In the genomic region with DNA sequence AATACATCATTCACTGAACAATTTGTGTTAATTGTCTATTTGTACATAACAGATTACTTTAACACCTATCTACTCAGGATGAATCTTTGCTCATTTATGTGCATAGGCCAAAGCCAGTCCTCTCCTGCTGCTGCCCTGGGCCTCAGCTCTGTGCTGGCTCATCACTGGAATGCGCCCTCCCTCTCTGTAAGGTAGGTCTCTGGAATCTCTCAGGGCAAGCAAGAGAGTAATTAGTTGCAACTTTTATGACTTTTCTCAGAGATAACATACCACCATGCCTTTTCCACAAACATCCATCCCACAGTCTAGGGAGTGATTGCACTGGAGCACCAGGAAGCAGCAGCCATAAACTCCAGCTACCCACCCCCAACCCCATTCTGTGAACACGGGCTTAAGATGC, we compare ENCODE assay signal across 22 mouse cellular contexts.
DNase-seq lines count a peak whose midpoint lies in the region; ATAC-seq and TF ChIP-seq lines count a peak whose summit lies in the region.
"Had no signal": no experiment of that assay in that cellular context is flagged by ENCODE, and none has a peak within 500 bp of the region (broad histone marks: within the 10 kb centered on the region; RNA-seq: fewer than 3 reads in every experiment).

No protein-coding gene starts in this region.

- intact Hi-C loops in heart, postnatal 10 days (cut with DNase I) = no loop called here
- intact Hi-C loops in left cerebral cortex, adult 2 months (cut with DNase I) = no loop called here

- peaks cover 14% of the 10 kb centered on the region; the same call in 1 of the 2 replicates for H3K4me1 ChIP-seq in intestine, embryonic 14.5 days (replicated peaks; ENCODE audit: control insufficient read depth, insufficient read depth, low read length)
- peaks cover 6% of the 10 kb centered on the region; the same call in 1 of the 2 replicates for H3K4me1 ChIP-seq in intestine, embryonic 16.5 days (ENCODE audit: control insufficient read depth, insufficient read depth, low read length)
- H3K4me1 ChIP-seq: forebrain, embryonic 12.5 days; heart, embryonic 12.5 days; hindbrain, embryonic 15.5 days had no signal

- DNase-seq in heart, adult 11 months = peak; percentile 71
- DNase-seq in heart, postnatal 10 days = no peak
- DNase-seq in left cerebral cortex, adult 2 months (ENCODE audit: extremely low spot score in 1 of 2, low spot score in 2 of 2) = no peak
- DNase-seq in left cerebral cortex, adult 11 months (ENCODE audit: low spot score) = no peak
- no peak for DNase-seq in intestine, embryonic 14.5 days (ENCODE audit: low spot score)
- DNase-seq in ovary, postnatal 36 days (ENCODE audit: low spot score) = no peak
- DNase-seq in layer of hippocampus, adult 9-11 months = no peak
- DNase-seq: adrenal gland, postnatal 14 days; cerebellum, adult 11-12 months; cerebellum, adult 9-10 months; cerebellum, postnatal 36 days; gastrocnemius, postnatal 10 days; heart, postnatal 36 days had no signal

- TF ChIP-seq CTCF in left cerebral cortex, adult 2 months (IDR thresholded peaks at IDR 0.05) = no peak

- ATAC-seq in intestine, embryonic 14.5 days (replicated peaks; ENCODE audit: low FRiP score, low TSS enrichment, low read depth) = peak; percentile 96
- ATAC-seq in intestine, embryonic 16.5 days = peak; percentile 98
- ATAC-seq: activated CD4-positive, CD25-positive, alpha-beta regulatory T cell, adult 4 months; forebrain, embryonic 16.5 days; Patski had no signal

- H3K27me3 ChIP-seq in intestine, embryonic 14.5 days (replicated peaks; ENCODE audit: control insufficient read depth, insufficient read depth, low read length) = no peaks in the 10 kb centered on the region
- no peaks in the 10 kb centered on the region for H3K27me3 ChIP-seq in intestine, embryonic 16.5 days (replicated peaks; ENCODE audit: control insufficient read depth, insufficient read depth, low read length)
- H3K27me3 ChIP-seq: CH12.LX; embryonic facial prominence, embryonic 13.5 days; forebrain, embryonic 12.5 days; heart, embryonic 12.5 days; hindbrain, embryonic 15.5 days; Patski had no signal

- no peak overlapping the region for H3K4me3 ChIP-seq in left cerebral cortex, adult 2 months
- H3K4me3 ChIP-seq in intestine, embryonic 14.5 days (ENCODE audit: low read depth, low read length) = no peak overlapping the region
- no peak overlapping the region for H3K4me3 ChIP-seq in intestine, embryonic 16.5 days (ENCODE audit: low read length)
- H3K4me3 ChIP-seq: embryonic facial prominence, embryonic 13.5 days; forebrain, embryonic 12.5 days; heart, embryonic 12.5 days; hindbrain, embryonic 15.5 days had no signal

- WGBS in intestine, embryonic 14.5 days = 25% methylated on average over 2 of the region's 2 CpGs
- WGBS in intestine, embryonic 16.5 days = 29% methylated on average over 2 of the region's 2 CpGs

- H3K36me3 ChIP-seq in intestine, embryonic 14.5 days (ENCODE audit: control insufficient read depth, insufficient read depth, low read length) = no peaks in the 10 kb centered on the region
- no peaks in the 10 kb centered on the region for H3K36me3 ChIP-seq in intestine, embryonic 16.5 days (ENCODE audit: control insufficient read depth, insufficient read depth, low read length)
- H3K36me3 ChIP-seq: embryonic facial prominence, embryonic 13.5 days; forebrain, embryonic 12.5 days; heart, embryonic 12.5 days; hindbrain, embryonic 15.5 days had no signal

- H3K4me2 ChIP-seq in intestine, embryonic 14.5 days (ENCODE audit: low read length) = no peak overlapping the region
- H3K4me2 ChIP-seq in intestine, embryonic 16.5 days (ENCODE audit: low read depth, low read length) = no peak overlapping the region
- H3K4me2 ChIP-seq: embryonic facial prominence, embryonic 13.5 days; forebrain, embryonic 12.5 days; heart, embryonic 12.5 days; hindbrain, embryonic 15.5 days had no signal

- peak overlapping the region; percentile 6; the same call in 1 of the 2 replicates for H3K27ac ChIP-seq in left cerebral cortex, adult 2 months
- H3K27ac ChIP-seq in intestine, embryonic 14.5 days (ENCODE audit: low read depth) = no peak overlapping the region
- no peak overlapping the region for H3K27ac ChIP-seq in intestine, embryonic 16.5 days (ENCODE audit: low read length)
- H3K27ac ChIP-seq: embryonic facial prominence, embryonic 13.5 days; forebrain, embryonic 12.5 days; hindbrain, embryonic 15.5 days had no signal

- H3K9me3 ChIP-seq in intestine, embryonic 14.5 days (ENCODE audit: control insufficient read depth, low read length) = 0 out of 2 replicates have a peak, but pooled peaks cover 2% of the 10 kb centered on the region
- H3K9me3 ChIP-seq in intestine, embryonic 16.5 days (ENCODE audit: control insufficient read depth, low read length) = no peaks in the 10 kb centered on the region
- H3K9me3 ChIP-seq: forebrain, embryonic 12.5 days; hindbrain, embryonic 15.5 days had no signal

- H3K9ac ChIP-seq in intestine, embryonic 14.5 days (ENCODE audit: low read length) = no peak overlapping the region
- H3K9ac ChIP-seq in intestine, embryonic 16.5 days (ENCODE audit: low read depth, low read length) = no peak overlapping the region
- H3K9ac ChIP-seq: embryonic facial prominence, embryonic 13.5 days; forebrain, embryonic 12.5 days; heart, embryonic 12.5 days; hindbrain, embryonic 15.5 days had no signal
